Mouse (Mus musculus) adrenal gland, postnatal 10 days (tissue): Measurements from ENCODE around the gene Hnrnpul2. TPM values are rescaled to one million over a fixed set of nuclear protein-coding genes. Genes with fewer than 3 reads are reported as not detected.
"Not testable (repeated sequence)": the region's sequence is repeated elsewhere in the genome, so short reads cannot be mapped to it uniquely, and the experiment has no call there.

Source experiments
- DNase-seq: peaks from one replicate; pipeline ENCODE4 v3.0.0; 2021; ENCODE audit warnings: mixed read lengths
- total RNA-seq, 2 experiments: library from RNA; stranded (reverse); gene quantifications; 2 replicates each; pipeline ENCODE4 v1.2.3; 2021

Gene Hnrnpul2
- total RNA-seq, 2 experiments from 2014 or later = 58.0 to 62.7 TPM

DNA sequence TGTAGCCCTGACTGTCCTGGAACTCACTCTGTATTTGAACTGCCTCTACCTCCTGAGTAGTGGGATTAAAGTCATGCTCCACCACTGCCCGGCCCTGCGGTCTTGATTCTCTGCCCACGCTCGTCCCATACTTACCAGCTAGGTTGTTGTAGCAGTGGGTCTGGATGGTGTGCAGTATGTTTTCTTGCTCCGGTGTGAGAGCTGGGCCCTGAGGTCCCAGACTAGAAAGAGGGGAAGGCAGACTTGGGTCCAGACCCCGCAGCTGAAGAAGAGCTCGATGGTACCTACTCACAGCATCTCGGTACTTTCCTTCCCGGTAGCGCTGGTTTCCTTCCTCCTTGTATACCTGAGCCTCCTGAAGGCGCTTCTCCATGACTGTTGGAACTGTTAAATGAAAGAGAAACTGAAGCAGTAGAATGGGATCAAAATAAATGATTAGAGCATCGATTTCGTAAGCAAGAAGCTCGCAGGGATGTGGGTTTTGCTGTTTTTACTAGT, 1.5 kb upstream of the Hnrnpul2 start:
- DNase-seq = no peak

GRCm38 (mm10) chr19:8818801-8819595, 812 bp upstream of the Hnrnpul2 start, which contains the start of gene Ttc9c:
Ttc9c (minus strand) TSS chr19:8819333.
- peak; percentile 96 for DNase-seq

- no peak for DNase-seq
Measured at GRCm38 (mm10) chr19:8820424-8820956, 680 bp downstream of the Hnrnpul2 start.

DNA sequence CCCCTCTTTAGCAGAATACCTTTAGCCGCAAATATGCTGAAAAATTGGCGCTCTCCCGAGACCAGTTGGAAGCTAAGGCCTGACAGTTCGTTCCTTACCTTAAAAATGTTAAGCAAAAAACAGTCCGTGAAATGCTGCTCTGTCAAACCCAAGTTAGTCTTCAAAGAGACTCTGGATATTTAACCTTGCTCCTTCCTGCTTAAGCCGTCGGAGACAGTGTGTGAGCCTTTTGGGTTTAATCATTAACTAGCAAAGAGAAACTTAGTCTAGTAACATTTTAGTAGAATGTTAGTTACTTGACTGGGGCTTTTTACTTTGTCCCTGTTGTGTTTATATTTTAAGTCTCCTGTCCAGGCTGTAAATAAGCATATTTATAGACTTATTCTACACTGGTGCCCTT, 1.3 kb downstream of the Hnrnpul2 start:
- DNase-seq = no peak

DNA sequence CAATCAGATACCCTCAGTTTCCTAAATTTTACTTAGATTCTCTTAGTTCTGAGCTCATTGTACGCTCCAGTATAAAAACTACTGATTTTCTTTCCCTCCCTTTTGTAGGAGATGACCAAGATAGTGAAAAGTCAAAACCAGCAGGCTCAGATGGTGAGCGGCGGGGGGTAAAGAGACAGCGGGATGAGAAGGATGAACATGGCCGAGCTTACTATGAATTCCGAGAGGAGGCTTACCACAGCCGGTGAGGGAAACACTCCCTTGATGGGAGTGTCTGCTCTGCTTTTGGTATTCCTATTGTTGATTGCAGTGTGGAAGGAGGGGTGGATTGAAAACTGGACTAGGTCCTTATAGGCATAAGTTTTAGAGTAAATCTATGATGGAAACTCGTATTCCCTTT, 2.9 kb downstream of the Hnrnpul2 start:
- no peak for DNase-seq

GRCm38 (mm10) chr19:8829660-8830059, 9.8 kb downstream of the Hnrnpul2 start, which contains the start of gene AC129217.1:
AC129217.1 (plus strand) TSS chr19:8829773.
- no peak for DNase-seq

DNA sequence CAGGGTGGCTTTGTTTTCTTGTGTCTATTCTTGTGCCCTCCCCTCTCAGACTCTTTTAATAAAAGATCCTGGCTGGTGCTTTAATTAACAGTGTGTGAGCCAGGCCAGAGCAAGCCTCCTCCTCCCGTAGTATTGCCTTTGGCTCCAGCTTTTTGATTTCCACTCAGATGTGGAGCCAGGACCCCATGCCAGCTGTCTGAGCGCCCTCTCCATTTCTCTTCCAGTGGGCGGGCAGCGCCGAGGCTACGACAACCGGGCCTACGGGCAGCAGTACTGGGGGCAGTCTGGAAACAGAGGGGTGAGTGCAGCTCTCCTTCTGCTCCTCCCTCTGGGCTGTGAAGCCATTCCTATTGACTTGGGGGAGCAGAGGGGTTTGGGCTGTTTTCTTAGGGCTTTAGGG, 10.9 kb downstream of the Hnrnpul2 start:
- DNase-seq = no peak

DNA sequence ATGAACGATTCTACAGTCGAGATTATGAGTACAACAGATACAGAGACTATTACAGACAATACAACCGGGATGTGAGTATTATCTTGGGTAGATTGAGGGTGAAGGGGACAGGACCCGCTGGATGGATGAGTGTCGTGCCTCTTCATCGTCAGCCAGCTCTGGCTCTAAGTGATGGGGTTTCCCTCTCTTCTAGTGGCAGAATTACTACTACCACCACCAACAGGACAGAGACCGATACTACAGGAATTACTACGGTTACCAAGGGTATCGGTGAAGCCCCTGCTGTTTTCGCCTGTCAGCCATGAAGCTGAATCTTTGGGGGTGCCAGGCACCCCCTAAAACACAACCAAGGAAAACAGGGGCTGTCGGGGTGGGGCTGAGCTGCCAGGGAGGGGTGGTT, 11.5 kb downstream of the Hnrnpul2 start:
- no peak for DNase-seq

DNA sequence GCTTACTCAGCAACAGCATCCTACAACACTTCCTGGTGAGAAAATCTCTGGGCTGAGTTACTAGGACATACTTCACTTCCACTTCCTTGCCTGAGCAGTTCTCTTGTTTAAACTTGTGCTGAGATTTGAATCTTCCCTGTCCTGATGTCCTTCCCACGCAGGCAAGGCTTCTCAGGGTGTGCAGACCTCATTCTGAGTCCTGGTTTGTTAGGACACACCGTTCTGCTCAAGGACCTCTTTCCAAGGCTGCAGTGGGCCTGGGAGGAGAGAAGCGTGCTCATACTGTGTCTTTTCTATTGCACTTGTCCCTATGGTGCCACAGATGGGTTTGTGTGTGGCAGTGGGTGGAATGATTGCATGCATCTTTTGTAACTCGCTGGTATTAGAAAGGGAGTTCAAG, 13.2 kb downstream of the Hnrnpul2 start:
- DNase-seq = no peak

DNA sequence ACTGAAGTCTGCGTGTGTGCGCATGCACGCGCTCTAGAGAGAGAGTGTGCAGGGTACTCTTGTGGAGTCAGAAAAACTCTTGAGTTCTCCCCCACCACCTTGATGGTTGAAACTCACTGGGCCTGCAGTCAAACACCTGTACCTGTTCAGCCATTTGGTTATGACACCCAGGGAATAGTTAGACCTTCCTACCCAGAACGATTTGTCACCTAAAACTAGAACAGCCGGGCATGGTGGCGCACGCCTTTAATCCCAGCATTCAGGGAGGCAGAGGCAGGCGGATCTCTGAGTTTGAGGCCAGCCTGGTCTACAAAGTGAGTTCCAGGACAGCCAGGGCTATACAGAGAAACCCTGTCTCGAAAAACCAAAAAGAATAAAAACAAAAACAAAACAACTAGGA, 16.5 kb downstream of the Hnrnpul2 start:
- DNase-seq = not testable (repeated sequence)

DNA sequence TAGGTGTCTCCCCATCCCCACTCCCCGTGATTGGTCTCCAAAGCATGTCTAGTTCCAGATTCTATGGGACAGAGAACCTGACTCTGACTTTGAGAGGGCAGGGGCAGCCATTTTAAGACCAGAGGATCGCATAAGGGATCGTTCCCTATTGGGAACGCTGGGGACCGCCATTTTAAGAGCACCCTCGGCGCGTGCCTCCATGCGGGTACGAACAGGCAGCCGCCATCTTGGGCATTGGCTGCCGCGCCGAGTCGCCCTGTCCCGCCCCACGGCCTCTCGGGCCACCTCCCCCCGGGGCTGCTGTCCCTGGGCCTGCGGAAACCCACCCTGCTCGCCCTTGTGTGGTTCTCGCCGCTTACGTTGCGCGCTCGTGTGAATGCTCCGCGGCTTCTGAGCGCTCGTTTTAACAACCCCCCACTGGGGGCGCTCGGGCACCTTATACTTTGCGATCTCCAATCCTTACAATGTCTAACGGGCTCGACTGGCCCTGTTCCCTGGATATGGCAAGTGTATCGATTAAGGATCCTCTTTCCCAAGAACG, 17.5 kb downstream of the Hnrnpul2 start, which contains the start of gene Bscl2:
Gene Bscl2, plus strand, starts transcription at position 217 of the 541 bp plus-strand sequence.
- peak; percentile 86 for DNase-seq

DNA sequence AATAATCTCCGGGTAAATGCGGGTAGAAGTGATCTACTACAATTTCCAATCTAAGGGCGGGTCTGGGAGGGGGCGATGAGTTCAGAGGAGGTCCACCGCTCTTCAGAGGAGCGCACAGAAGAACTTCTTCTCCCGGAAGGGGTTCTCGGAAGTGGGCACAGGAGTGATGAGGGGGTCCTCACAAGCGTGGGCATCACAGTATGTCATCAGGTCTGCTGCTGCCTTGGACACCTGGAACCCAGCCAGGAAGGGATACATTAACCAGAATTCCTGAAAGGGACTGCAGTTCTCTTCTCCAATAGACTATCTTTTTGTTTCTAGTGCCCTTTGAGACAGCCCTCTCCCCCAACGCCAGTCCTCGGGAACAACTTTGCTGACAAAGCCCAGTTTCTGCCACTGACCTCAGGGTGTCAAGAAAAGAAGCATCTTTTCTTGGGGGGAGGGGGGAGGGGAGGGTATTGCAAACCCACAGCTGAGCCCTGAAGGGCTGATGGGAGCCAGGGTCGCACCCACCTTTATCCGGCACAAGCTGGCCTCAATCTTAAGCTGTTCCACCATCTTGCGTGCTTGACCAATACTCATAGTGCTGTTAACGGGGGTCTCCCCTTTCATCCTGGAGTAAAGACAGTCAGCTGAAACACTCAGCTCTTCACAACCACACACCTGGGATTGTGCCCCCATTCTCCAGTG, 18.4 kb downstream of the Hnrnpul2 start:
- peak; percentile 63 for DNase-seq

DNA sequence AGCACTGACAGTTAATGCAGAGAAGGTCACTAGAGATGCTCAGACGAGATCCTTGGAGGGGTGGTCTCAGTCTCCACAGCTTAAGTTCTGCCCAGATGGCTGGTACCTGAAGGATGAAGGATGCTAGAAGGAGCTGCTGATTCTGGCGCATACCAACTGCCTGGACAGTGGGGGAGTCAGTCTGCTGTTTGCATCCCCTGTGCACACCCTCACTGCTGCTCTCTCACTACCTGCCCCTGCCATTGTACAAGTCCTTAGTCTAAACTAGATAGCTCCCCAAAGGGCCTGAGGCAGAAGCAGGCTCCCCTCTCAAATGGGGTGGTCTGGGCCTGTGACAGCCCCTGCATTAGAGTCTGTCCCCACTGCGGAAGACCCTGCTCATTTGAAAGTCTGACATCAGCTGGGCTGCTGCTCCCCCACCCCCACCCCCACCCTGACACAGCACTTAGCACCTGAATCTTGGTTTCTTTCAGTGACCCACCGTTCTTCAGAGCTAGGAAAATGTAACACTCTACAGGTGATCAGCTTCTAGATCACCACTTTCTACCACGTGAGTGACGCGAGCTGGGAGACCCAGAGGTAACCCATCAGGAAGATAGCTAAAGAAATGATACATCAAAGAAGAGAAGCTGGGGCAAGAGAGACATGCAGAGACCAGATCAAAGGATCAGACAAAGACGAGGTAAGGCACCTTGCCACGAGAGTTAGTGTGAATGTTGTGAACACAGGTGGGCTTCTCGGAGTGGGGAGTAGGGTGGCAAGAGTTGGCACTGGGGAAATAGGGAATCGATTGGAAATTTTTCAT, 19.5 kb downstream of the Hnrnpul2 start, which contains the start of gene Gng3:
Gene Gng3, minus strand, starts transcription at position 92 of the 805 bp plus-strand sequence.
- DNase-seq = no peak

- peak; percentile 88 for DNase-seq
Measured at GRCm38 (mm10) chr19:8839908-8840791, 20.3 kb downstream of the Hnrnpul2 start.

- DNase-seq = no peak
Measured at GRCm38 (mm10) chr19:8841012-8841411, 21.2 kb downstream of the Hnrnpul2 start.

GRCm38 (mm10) chr19:8842961-8843360, 23.2 kb downstream of the Hnrnpul2 start:
- DNase-seq = peak; percentile 41

- DNase-seq = peak; percentile 88
Measured at GRCm38 (mm10) chr19:8844371-8845129, 24.7 kb downstream of the Hnrnpul2 start.

GRCm38 (mm10) chr19:8848356-8848755, 28.5 kb downstream of the Hnrnpul2 start:
- no peak for DNase-seq

DNA sequence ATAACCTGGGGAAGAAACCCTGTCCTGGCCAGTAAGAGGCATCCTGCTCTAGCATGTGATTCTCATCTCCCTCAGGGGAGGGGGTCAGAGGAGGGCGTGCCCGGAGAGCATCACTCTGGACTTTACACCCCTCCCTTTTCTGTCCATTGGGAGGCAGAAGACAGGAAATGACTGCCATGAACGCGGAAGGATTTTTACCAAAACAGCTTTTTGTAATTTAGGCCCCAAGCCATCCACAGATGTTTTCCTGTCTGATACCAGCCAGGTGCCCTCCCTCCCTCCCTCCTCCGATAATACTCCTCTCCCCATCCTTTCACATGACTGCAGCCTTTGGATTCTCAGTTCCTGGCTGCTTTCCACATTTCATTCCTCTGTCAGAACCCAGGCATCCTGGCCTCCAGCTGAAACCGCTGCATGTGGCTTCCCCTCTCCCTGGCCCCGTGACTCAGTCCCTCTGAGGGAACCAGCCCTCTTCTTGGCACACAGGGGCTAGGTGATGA, 30.6 kb downstream of the Hnrnpul2 start, which contains the start of gene Lrrn4cl:
Gene Lrrn4cl, plus strand, starts transcription at position 367 of the 500 bp plus-strand sequence.
- peak; percentile 43 for DNase-seq
